Mouse (Mus musculus) liver, embryonic 16.5 days (tissue): ENCODE results near the gene Arsb. TPM values are rescaled to one million over a fixed set of nuclear protein-coding genes. Genes with fewer than 3 reads are reported as not detected.

Experiments used
- ATAC-seq: fragments of 200-750 bp; cut with Nextera tagmentation; 2 replicates; pipeline ENCODE4 v1.8.0; 2017; ENCODE audit warnings: low read depth, mild to moderate bottlenecking, moderate number of reproducible peaks, moderate library complexity
- H3K27ac ChIP-seq: fragments of 300-500 bp; sonication (generic); 2 replicates; pipeline ENCODE4 v1.5.1; 2014; ENCODE audit warnings: mild to moderate bottlenecking, low read length
- H3K27me3 ChIP-seq: fragments of 300-500 bp; sonication (generic); 2 replicates; pipeline ENCODE4 v1.6.1; 2014; ENCODE audit warnings: low read depth, low read length, mixed read lengths; ENCODE audit not compliant: control insufficient read depth, insufficient read depth
- H3K36me3 ChIP-seq: fragments of 300-500 bp; sonication (generic); 2 replicates; pipeline ENCODE4 v1.6.1; 2014; ENCODE audit warnings: mild to moderate bottlenecking; ENCODE audit not compliant: control insufficient read depth, insufficient read depth
- H3K4me1 ChIP-seq: fragments of 300-500 bp; sonication (generic); 2 replicates; pipeline ENCODE4 v1.6.1; 2014; ENCODE audit warnings: low read depth, low read length, mixed read lengths; ENCODE audit not compliant: control insufficient read depth
- H3K4me2 ChIP-seq: fragments of 300-500 bp; sonication (generic); 2 replicates; pipeline ENCODE4 v1.6.1; 2014; ENCODE audit warnings: low read depth, low read length, mixed read lengths
- H3K4me3 ChIP-seq: fragments of 300-500 bp; sonication (generic); 2 replicates; pipeline ENCODE4 v1.5.1; 2014; ENCODE audit warnings: low read depth, mild to moderate bottlenecking, low read length
- H3K9ac ChIP-seq: fragments of 300-500 bp; sonication (generic); 2 replicates; pipeline ENCODE4 v1.6.1; 2014; ENCODE audit warnings: low read depth, low read length
- H3K9me3 ChIP-seq: fragments of 300-500 bp; sonication (generic); replicated peaks from 2 replicates; pipeline ENCODE4 v1.6.1; 2016; ENCODE audit warnings: low read length; ENCODE audit not compliant: control insufficient read depth
- WGBS: fragments of 180-500 bp; shearing (Covaris S2); extraction: QIAGEN DNeasy Blood & Tissue Kit; methylation state at CpG from one replicate; pipeline ENCODE4 v1.1.7; 2014; ENCODE audit not compliant: insufficient replicate concordance; 5-methylcytosine and 5-hydroxymethylcytosine counted together
- polyA plus RNA-seq: library from polyadenylated mRNA; unstranded; fragments of >200 nt; fragmentation: Nextera tagmentation; extraction: Ambion mirVana; gene quantifications from 2 replicates; pipeline ENCODE4 v1.2.1, GENCODE M21; 2015

Arsb gene
- polyA plus RNA-seq: 3.7 and 5.5 TPM in 2 replicates

- under 1% methylated on average over 66 of the region's 66 CpGs for WGBS
Measured at GRCm38 (mm10) chr13:93771588-93772278, at the start of gene Arsb. Gene Arsb (plus strand): TSS chr13:93771630.

DNA sequence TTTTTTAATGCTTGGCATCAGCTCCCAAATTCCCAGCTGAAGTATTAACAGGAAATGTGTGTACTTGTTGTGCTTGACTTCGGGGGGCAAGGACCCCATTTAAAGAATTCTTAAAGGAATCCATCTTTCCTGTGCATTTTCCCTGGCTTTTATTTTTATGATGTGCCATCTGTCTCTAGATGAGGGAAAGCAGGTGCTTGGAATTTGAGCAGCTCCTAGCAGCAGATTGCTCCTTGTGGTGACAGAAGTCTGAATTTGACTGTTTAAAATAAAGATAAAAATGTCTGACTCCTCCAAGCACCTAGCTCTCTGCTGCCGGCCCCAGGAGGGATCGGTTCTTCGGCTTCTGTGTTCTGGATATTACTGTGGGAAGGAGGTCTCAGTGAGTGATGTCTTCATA is 49.5 kb upstream of the Arsb start:
- 78% methylated on average over 4 of the region's 4 CpGs for WGBS
- Histone ChIP-seq H3K27ac (no peak overlapping the region), H3K36me3 (no peaks in the 10 kb centered on the region), H3K9me3 (no peaks in the 10 kb centered on the region), H3K4me3 (no peak overlapping the region), H3K4me1 (no peaks in the 10 kb centered on the region), H3K27me3 (no peaks in the 10 kb centered on the region), H3K9ac (no peak overlapping the region), H3K4me2 (no peak overlapping the region)
- no peak for ATAC-seq

More at GRCm38 (mm10) chr13:93771588-93772278, at the start of gene Arsb:
- peak within 1 kb of the TSS; percentile 68 for H3K4me3 ChIP-seq
- H3K27ac ChIP-seq: peak within 1 kb of the TSS; percentile 80
- H3K27me3 ChIP-seq: peaks cover 6% of the 10 kb centered on the region
- H3K4me2 ChIP-seq: peak within 1 kb of the TSS; percentile 88
- H3K9me3 ChIP-seq: no peaks in the 10 kb centered on the region
- ATAC-seq: peak; percentile 91
- peak within 1 kb of the TSS; percentile 64 for H3K9ac ChIP-seq
- peaks cover 2% of the 10 kb centered on the region; the same call in 1 of the 2 replicates for H3K4me1 ChIP-seq
- H3K36me3 ChIP-seq: no peaks in the 10 kb centered on the region

DNA sequence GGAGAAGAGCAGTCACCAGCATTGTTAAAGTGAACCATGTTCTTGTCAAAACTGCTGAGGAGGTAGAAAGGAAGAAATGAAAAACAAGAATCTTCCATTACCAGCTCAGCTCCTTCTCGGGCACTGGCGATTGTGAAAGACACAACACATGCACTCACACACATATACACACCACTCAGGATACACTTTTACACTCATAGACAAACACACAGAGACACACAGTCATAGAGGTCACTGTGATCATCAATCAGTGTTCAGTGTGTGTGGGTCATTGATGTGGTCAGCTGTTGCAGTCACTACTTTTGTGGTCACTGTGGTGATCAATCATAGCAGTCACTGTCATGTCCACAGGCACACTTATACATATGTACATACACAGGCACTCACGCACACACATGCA is 48.0 kb upstream of the Arsb start:
- 70% methylated on average over 3 of the region's 3 CpGs for WGBS

GRCm38 (mm10) chr13:93724206-93724605 is 47.2 kb upstream of the Arsb start:
- no peak overlapping the region for H3K27ac ChIP-seq
- H3K36me3 ChIP-seq: no peaks in the 10 kb centered on the region
- H3K9ac ChIP-seq: no peak overlapping the region
- ATAC-seq: no peak
- H3K9me3 ChIP-seq: no peaks in the 10 kb centered on the region
- 10% methylated on average over 2 of the region's 2 CpGs for WGBS
- no peak overlapping the region for H3K4me3 ChIP-seq
- no peaks in the 10 kb centered on the region for H3K27me3 ChIP-seq
- no peaks in the 10 kb centered on the region for H3K4me1 ChIP-seq
- no peak overlapping the region for H3K4me2 ChIP-seq

More for the DNA sequence above, 48.0 kb upstream of the Arsb start:
- H3K4me2 ChIP-seq: no peak overlapping the region
- H3K9ac ChIP-seq: no peak overlapping the region
- H3K27ac ChIP-seq: no peak overlapping the region
- no peak for ATAC-seq
- H3K4me1 ChIP-seq: no peaks in the 10 kb centered on the region
- H3K4me3 ChIP-seq: no peak overlapping the region
- no peaks in the 10 kb centered on the region for H3K27me3 ChIP-seq
- H3K36me3 ChIP-seq: no peaks in the 10 kb centered on the region
- H3K9me3 ChIP-seq: no peaks in the 10 kb centered on the region

GRCm38 (mm10) chr13:93735131-93735636 is 36.2 kb upstream of the Arsb start:
- Histone ChIP-seq H3K9me3 (no peaks in the 10 kb centered on the region), H3K9ac (no peak overlapping the region), H3K36me3 (no peaks in the 10 kb centered on the region), H3K4me1 (no peaks in the 10 kb centered on the region), H3K4me3 (no peak overlapping the region), H3K27me3 (no peaks in the 10 kb centered on the region), H3K4me2 (no peak overlapping the region), H3K27ac (no peak overlapping the region)
- WGBS: 61% methylated on average over 5 of the region's 5 CpGs
- no peak for ATAC-seq

GRCm38 (mm10) chr13:93744118-93744517 is 27.3 kb upstream of the Arsb start:
- no peak overlapping the region for H3K4me2 ChIP-seq
- no peak overlapping the region for H3K27ac ChIP-seq
- no peaks in the 10 kb centered on the region for H3K9me3 ChIP-seq
- no peaks in the 10 kb centered on the region for H3K36me3 ChIP-seq
- H3K9ac ChIP-seq: no peak overlapping the region
- no peak overlapping the region for H3K4me3 ChIP-seq
- H3K27me3 ChIP-seq: no peaks in the 10 kb centered on the region
- ATAC-seq: no peak
- 60% methylated on average over 8 of the region's 8 CpGs for WGBS
- no peaks in the 10 kb centered on the region for H3K4me1 ChIP-seq

GRCm38 (mm10) chr13:93752597-93753400 is 18.6 kb upstream of the Arsb start:
- Histone ChIP-seq H3K4me2 (no peak overlapping the region), H3K9me3 (no peaks in the 10 kb centered on the region), H3K4me1 (no peaks in the 10 kb centered on the region), H3K36me3 (no peaks in the 10 kb centered on the region), H3K27ac (no peak overlapping the region), H3K9ac (no peak overlapping the region), H3K27me3 (no peaks in the 10 kb centered on the region), H3K4me3 (no peak overlapping the region)
- WGBS: 64% methylated on average over 14 of the region's 14 CpGs
- no peak for ATAC-seq

DNA sequence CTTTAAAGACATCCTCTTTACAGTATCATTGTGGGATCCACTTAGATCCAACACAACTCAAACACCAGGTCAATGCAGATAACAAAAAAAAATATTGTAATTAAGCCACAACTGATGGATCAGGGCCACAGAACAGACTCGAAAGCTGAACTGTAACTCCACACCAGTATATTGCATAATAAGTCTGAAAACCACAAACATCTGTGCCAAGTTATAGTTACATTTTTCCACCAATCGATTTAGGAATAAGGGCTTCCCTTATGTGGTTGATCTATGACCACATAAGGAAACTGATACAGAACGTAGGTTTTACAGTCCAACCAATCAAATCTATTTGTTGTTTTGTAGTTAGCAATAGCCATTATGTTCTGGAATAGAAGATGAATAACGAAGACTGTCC is 16.3 kb upstream of the Arsb start:
- H3K9ac ChIP-seq: no peak overlapping the region
- H3K4me2 ChIP-seq: no peak overlapping the region
- WGBS: 31% methylated on average over 4 of the region's 4 CpGs
- H3K4me3 ChIP-seq: no peak overlapping the region
- H3K4me1 ChIP-seq: no peaks in the 10 kb centered on the region
- H3K27ac ChIP-seq: no peak overlapping the region
- H3K36me3 ChIP-seq: no peaks in the 10 kb centered on the region
- H3K27me3 ChIP-seq: no peaks in the 10 kb centered on the region
- H3K9me3 ChIP-seq: no peaks in the 10 kb centered on the region
- no peak for ATAC-seq

DNA sequence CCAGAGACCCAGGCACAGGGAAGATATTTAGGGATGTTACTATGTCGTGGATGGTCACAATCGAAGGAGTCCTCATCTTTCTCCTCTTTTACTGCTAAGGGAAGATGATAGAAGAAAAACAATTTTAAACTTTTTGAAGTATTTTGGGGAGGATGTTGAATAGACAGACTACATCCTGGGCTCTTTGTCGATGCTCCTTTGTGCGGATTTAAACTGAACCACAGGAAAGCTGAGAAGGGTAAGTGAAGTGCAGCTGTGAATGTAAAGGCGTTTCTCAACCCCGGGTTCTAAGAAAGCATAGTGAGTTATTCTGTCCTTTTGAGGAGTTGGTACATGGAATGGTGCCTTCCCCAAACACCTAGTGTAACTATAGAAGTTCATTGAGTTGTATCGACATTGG is 14.8 kb upstream of the Arsb start:
- WGBS: 75% methylated on average over 7 of the region's 7 CpGs

More for the DNA sequence above, 14.8 kb upstream of the Arsb start:
- no peaks in the 10 kb centered on the region for H3K36me3 ChIP-seq
- H3K27ac ChIP-seq: no peak overlapping the region
- H3K4me2 ChIP-seq: no peak overlapping the region
- no peaks in the 10 kb centered on the region for H3K27me3 ChIP-seq
- no peak for ATAC-seq
- no peak overlapping the region for H3K4me3 ChIP-seq
- no peak overlapping the region for H3K9ac ChIP-seq
- no peaks in the 10 kb centered on the region for H3K9me3 ChIP-seq
- H3K4me1 ChIP-seq: no peaks in the 10 kb centered on the region
